Mouse (Mus musculus) embryonic facial prominence, embryonic 10.5 days (tissue): ENCODE measurements around the gene Slc25a16. TPM values are rescaled to one million over a fixed set of nuclear protein-coding genes. Genes with fewer than 3 reads are reported as not detected.
"Not testable (repeated sequence)": the region's sequence is repeated elsewhere in the genome, so short reads cannot be mapped to it uniquely, and the experiment has no call there.

ENCODE experiments used
- DNase-seq: peaks from one replicate; pipeline ENCODE4 v3.0.0-alpha.2; 2017; ENCODE audit warnings: low spot score
- H3K27ac ChIP-seq: fragments of 300-500 bp; sonication (generic); replicated peaks from 2 replicates; pipeline ENCODE4 v1.5.1; 2016; ENCODE audit warnings: mild to moderate bottlenecking
- H3K27me3 ChIP-seq: fragments of 300-500 bp; sonication (generic); replicated peaks from 2 replicates; pipeline ENCODE4 v1.6.1; 2016; ENCODE audit warnings: low read depth, mild to moderate bottlenecking; ENCODE audit not compliant: poor library complexity, severe bottlenecking
- H3K36me3 ChIP-seq: fragments of 300-500 bp; sonication (generic); replicated peaks from 2 replicates; pipeline ENCODE4 v1.6.1; 2016; ENCODE audit warnings: mild to moderate bottlenecking, moderate library complexity
- H3K4me1 ChIP-seq: fragments of 300-500 bp; sonication (generic); 2 replicates; pipeline ENCODE4 v1.6.1; 2016
- H3K4me3 ChIP-seq: fragments of 300-500 bp; sonication (generic); 2 replicates; pipeline ENCODE4 v1.5.1; 2016; ENCODE audit warnings: mild to moderate bottlenecking, moderate library complexity
- H3K9me3 ChIP-seq: fragments of 300-500 bp; sonication (generic); 2 replicates; pipeline ENCODE4 v1.6.1; 2016; ENCODE audit warnings: mild to moderate bottlenecking
- WGBS: fragments of 180-500 bp; shearing (Covaris S2); methylation state at CpG from one replicate; pipeline ENCODE4 v1.1.7; 2016; 5-methylcytosine and 5-hydroxymethylcytosine counted together
- polyA plus RNA-seq: library from polyadenylated mRNA; unstranded; fragments of >200 nt; fragmentation: Nextera tagmentation; extraction: Ambion mirVana; gene quantifications from 2 replicates; pipeline ENCODE4 v1.2.1, GENCODE M21; 2016

The Slc25a16 gene
- polyA plus RNA-seq, 1 experiment from 2014 or later, result 9.4 TPM

GRCm38 (mm10) chr10:62892549-62893232 is 27.7 kb upstream of the Slc25a16 start:
- Histone ChIP-seq H3K27ac (no peak overlapping the region), H3K27me3 (0 out of 2 replicates have a peak, but pooled peaks cover 3% of the 10 kb centered on the region), H3K4me3 (no peak overlapping the region), H3K36me3 (no peaks in the 10 kb centered on the region), H3K4me1 (no peaks in the 10 kb centered on the region), H3K9me3 (no peaks in the 10 kb centered on the region)
- no peak for DNase-seq
- 23% methylated on average over 4 of the region's 4 CpGs for WGBS

DNA sequence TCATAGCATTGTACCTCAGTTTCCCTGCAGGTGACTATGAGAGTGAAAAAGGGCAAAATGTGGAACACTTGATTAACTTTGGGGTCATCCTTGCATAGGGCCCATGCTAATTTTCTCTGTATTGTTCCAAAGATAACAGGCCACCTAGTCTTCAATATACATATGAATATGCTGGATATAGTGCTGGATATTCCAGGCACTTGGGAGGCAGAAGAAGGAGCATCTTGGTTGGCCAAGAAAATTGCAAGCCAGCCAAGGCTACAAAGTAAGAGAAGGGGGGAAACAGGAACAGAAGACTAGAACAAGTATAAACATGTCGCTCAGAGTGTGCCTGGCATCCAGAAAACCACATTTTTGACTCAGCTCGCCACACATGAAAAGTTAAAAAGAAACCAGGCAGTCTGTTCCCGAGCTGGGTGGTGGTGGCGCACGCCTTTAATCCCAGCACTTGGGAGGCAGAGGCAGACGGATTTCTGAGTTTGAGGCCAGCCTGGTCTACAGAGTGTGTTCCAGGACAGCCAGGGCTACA is 27.0 kb upstream of the Slc25a16 start:
- Histone ChIP-seq H3K4me1 (no peaks in the 10 kb centered on the region), H3K27me3 (no peaks in the 10 kb centered on the region), H3K9me3 (no peaks in the 10 kb centered on the region), H3K36me3 (no peaks in the 10 kb centered on the region), H3K4me3 (no peak overlapping the region), H3K27ac (no peak overlapping the region)
- 72% methylated on average over 6 of the region's 6 CpGs for WGBS
- no peak for DNase-seq

GRCm38 (mm10) chr10:62894447-62894846 is 26.0 kb upstream of the Slc25a16 start:
- Histone ChIP-seq H3K4me3 (no peak overlapping the region), H3K27me3 (no peaks in the 10 kb centered on the region), H3K27ac (no peak overlapping the region), H3K4me1 (no peaks in the 10 kb centered on the region), H3K36me3 (no peaks in the 10 kb centered on the region), H3K9me3 (no peaks in the 10 kb centered on the region)
- no peak for DNase-seq
- 78% methylated on average over 3 of the region's 3 CpGs for WGBS

DNA sequence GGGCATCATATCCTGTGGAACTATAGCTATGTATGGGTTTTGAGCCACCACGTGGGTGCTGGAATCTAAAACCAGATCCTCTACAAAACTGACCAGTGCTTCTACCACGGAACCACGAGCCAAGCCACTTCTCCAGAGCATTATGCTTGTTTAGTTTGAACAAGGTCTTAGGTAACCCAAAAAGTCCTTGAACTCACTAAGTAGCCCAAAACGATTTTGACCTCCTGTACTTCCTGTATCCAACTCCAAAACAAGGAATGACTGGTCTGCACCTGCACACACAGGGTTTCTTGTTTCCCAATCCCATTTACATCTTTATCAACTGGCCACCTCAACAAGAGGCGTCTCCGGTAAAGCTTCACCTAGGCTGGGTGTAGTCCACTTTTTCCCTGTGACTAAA is 25.0 kb upstream of the Slc25a16 start:
- H3K27me3 ChIP-seq, result no peaks in the 10 kb centered on the region
- no peaks in the 10 kb centered on the region for H3K9me3 ChIP-seq
- no peaks in the 10 kb centered on the region for H3K36me3 ChIP-seq
- no peaks in the 10 kb centered on the region for H3K4me1 ChIP-seq
- 80% methylated on average over 6 of the region's 6 CpGs for WGBS
- H3K4me3 ChIP-seq, result no peak overlapping the region
- DNase-seq, result no peak
- no peak overlapping the region for H3K27ac ChIP-seq

DNA sequence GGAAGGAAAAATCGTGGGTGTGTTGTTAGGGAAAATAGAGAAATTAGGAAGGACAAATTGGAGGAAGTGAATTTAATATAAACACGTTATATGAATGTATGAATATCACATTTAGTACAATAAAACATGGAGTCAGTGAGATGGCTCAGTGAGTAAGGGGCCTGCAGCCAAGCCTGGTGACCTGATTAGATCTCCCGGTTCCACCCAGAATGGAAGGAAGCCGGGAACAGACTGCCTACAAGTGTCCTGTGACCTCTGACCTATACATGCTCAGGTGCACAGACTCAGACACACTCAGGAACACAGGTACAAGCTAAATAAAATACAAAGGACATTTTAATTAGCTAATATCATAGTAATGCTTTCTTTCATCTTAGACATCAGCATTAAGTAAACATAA is 24.4 kb upstream of the Slc25a16 start:
- no peak for DNase-seq
- no peaks in the 10 kb centered on the region for H3K36me3 ChIP-seq
- no peaks in the 10 kb centered on the region for H3K27me3 ChIP-seq
- no peaks in the 10 kb centered on the region for H3K9me3 ChIP-seq
- WGBS, result 73% methylated on average over 4 of the region's 4 CpGs
- no peak overlapping the region for H3K4me3 ChIP-seq
- H3K27ac ChIP-seq, result no peak overlapping the region
- H3K4me1 ChIP-seq, result no peaks in the 10 kb centered on the region

DNA sequence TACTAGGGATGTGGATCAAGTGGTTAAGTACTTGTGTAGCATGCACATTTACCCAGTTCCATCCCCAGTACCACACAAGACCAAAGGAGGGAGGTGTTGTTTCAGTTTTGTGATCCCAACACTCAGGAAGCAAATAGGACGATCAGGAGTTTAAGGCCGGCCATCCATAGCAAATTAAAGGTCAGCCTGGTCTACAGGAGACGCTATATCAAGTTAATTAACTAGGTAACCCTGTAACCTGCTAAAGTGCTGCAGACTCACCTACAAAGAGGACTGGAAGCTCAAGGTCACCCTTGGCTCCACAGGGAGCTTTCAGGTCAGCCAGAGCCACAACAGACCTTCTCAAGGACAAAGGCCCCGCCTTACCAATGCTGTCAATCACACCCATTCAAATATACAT is 23.7 kb upstream of the Slc25a16 start:
- H3K4me3 ChIP-seq, result no peak overlapping the region
- no peaks in the 10 kb centered on the region for H3K27me3 ChIP-seq
- H3K27ac ChIP-seq, result no peak overlapping the region
- H3K4me1 ChIP-seq, result no peaks in the 10 kb centered on the region
- H3K36me3 ChIP-seq, result no peaks in the 10 kb centered on the region
- H3K9me3 ChIP-seq, result no peaks in the 10 kb centered on the region
- no peak for DNase-seq
- WGBS, result 68% methylated on average over 4 of the region's 4 CpGs

GRCm38 (mm10) chr10:62897437-62897836 is 23.0 kb upstream of the Slc25a16 start:
- DNase-seq, result no peak
- Histone ChIP-seq H3K27me3 (no peaks in the 10 kb centered on the region), H3K4me3 (no peak overlapping the region), H3K4me1 (no peaks in the 10 kb centered on the region), H3K9me3 (no peaks in the 10 kb centered on the region), H3K36me3 (no peaks in the 10 kb centered on the region), H3K27ac (no peak overlapping the region)
- WGBS, result 93% methylated on average over 3 of the region's 3 CpGs

- Histone ChIP-seq H3K4me1 (no peaks in the 10 kb centered on the region), H3K4me3 (no peak overlapping the region), H3K27me3 (no peaks in the 10 kb centered on the region), H3K9me3 (no peaks in the 10 kb centered on the region), H3K36me3 (no peaks in the 10 kb centered on the region), H3K27ac (no peak overlapping the region)
- DNase-seq, result no peak
- WGBS, result 83% methylated on average over 2 of the region's 2 CpGs
These were observed 22.4 kb upstream of the Slc25a16 start for GRCm38 (mm10) chr10:62898061-62898460.

DNA sequence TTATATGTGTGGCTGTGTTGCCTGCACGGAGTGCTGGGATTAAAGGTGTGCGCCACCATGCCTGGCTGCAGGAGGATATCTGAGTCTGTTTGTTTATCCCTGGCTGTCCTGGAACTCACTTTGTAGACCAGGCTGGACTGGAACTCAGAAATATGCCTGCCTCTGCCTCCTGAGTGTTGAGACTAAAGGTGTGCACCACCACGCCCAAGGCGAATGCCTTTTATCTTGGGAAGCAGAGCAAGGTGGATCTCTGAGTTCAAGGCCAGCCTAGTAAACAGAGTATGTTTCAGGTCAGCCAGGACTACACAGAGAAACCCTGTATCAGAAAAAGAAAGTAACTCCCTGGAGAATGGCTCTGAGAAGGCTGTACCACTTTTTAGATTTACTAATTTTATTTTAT is 20.3 kb upstream of the Slc25a16 start:
- DNase-seq, result no peak
- H3K36me3 ChIP-seq, result no peaks in the 10 kb centered on the region
- WGBS, result 97% methylated on average over 4 of the region's 4 CpGs
- H3K27ac ChIP-seq, result no peak overlapping the region
- H3K9me3 ChIP-seq, result no peaks in the 10 kb centered on the region
- H3K27me3 ChIP-seq, result no peaks in the 10 kb centered on the region
- no peak overlapping the region for H3K4me3 ChIP-seq
- no peaks in the 10 kb centered on the region for H3K4me1 ChIP-seq

GRCm38 (mm10) chr10:62901826-62902225 is 18.6 kb upstream of the Slc25a16 start:
- DNase-seq, result peak; percentile 10
- H3K27me3 ChIP-seq, result no peaks in the 10 kb centered on the region
- no peaks in the 10 kb centered on the region for H3K9me3 ChIP-seq
- no peak overlapping the region for H3K27ac ChIP-seq
- H3K36me3 ChIP-seq, result no peaks in the 10 kb centered on the region
- no peaks in the 10 kb centered on the region for H3K4me1 ChIP-seq
- 43% methylated on average over 8 of the region's 8 CpGs for WGBS
- H3K4me3 ChIP-seq, result no peak overlapping the region

- no peaks in the 10 kb centered on the region for H3K4me1 ChIP-seq
- H3K9me3 ChIP-seq, result no peaks in the 10 kb centered on the region
- DNase-seq, result no peak
- no peak overlapping the region for H3K4me3 ChIP-seq
- no peak overlapping the region for H3K27ac ChIP-seq
- WGBS, result 54% methylated on average over 1 of the region's 1 CpGs
- no peaks in the 10 kb centered on the region for H3K27me3 ChIP-seq
- H3K36me3 ChIP-seq, result no peaks in the 10 kb centered on the region
These were observed 17.6 kb upstream of the Slc25a16 start for GRCm38 (mm10) chr10:62902829-62903228.

DNA sequence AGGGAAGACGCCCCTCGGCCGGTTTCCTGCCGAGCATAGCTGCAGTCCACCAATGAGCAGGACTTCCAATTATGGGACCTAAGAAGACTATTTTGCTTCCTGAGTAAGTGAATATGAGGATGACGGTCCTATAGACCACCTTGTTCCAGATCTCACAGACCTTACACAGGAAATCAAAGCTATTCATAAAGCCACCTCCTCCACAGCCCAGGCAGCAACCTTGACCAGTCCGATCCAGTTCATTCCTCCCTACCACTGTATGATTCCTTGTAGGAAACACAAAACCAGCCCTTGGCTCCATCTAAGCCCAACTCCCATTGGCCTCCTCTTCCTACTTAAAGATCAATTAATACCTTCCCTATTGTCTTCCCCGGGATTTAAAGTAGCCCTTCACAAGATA is 14.1 kb upstream of the Slc25a16 start:
- Histone ChIP-seq H3K9me3 (no peaks in the 10 kb centered on the region), H3K27ac (no peak overlapping the region), H3K36me3 (no peaks in the 10 kb centered on the region), H3K4me1 (no peaks in the 10 kb centered on the region), H3K4me3 (no peak overlapping the region), H3K27me3 (no peaks in the 10 kb centered on the region)
- 93% methylated on average over 7 of the region's 7 CpGs for WGBS
- DNase-seq, result no peak

DNA sequence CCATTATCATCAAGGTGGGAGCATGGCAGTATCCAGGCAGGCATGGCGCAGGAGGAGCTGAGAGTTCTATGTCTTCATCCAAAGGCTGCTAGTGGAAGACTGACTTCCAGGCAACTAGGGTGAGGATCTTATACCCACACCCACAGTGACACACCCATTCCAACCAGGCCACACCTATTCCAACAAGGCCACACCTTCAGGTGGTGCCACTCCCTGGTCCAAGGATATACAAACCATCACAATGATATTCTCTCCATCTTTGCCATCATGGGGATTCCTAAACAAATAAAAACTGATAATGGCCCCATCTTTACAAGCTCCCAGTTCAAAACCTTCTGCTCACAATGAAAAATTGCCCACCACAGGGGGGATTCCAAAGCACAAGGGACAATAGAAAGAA is 11.5 kb upstream of the Slc25a16 start, which contains the start of gene Tet1:
Gene Tet1, minus strand, starts transcription at position 101 of the 400 bp plus-strand sequence.
- H3K27ac ChIP-seq, H3K27me3 ChIP-seq, H3K4me3 ChIP-seq, H3K36me3 ChIP-seq, DNase-seq, H3K9me3 ChIP-seq, H3K4me1 ChIP-seq: not testable (repeated sequence)
- no CpG with 5 or more reads among the region's 1 CpGs for WGBS
